Mouse (Mus musculus) hindbrain, embryonic 16.5 days (tissue): Measurements from ENCODE around the gene Cfap299. TPM values are rescaled to one million over a fixed set of nuclear protein-coding genes. Genes with fewer than 3 reads are reported as not detected.

Source experiments
- ATAC-seq: fragments of 200-750 bp; cut with Nextera tagmentation; 2 replicates; pipeline ENCODE4 v1.8.0; 2017; ENCODE audit warnings: moderate TSS enrichment, moderate library complexity
- H3K27ac ChIP-seq: fragments of 300-500 bp; sonication (generic); 2 replicates; pipeline ENCODE4 v1.5.1; 2014; ENCODE audit warnings: low read depth, mild to moderate bottlenecking, control low read depth, low read length, moderate library complexity
- H3K27me3 ChIP-seq: fragments of 300-500 bp; sonication (generic); replicated peaks from 2 replicates; pipeline ENCODE4 v1.6.1; 2014; ENCODE audit warnings: low read length; ENCODE audit not compliant: control insufficient read depth, insufficient read depth
- H3K36me3 ChIP-seq: fragments of 300-500 bp; sonication (generic); 2 replicates; pipeline ENCODE4 v1.6.1; 2014; ENCODE audit warnings: mild to moderate bottlenecking, low read length, moderate library complexity, mixed read lengths; ENCODE audit not compliant: control insufficient read depth, insufficient read depth
- H3K4me1 ChIP-seq: fragments of 300-500 bp; sonication (generic); 2 replicates; pipeline ENCODE4 v1.6.1; 2014; ENCODE audit warnings: low read depth, low read length; ENCODE audit not compliant: control insufficient read depth, insufficient read depth
- H3K4me2 ChIP-seq: fragments of 300-500 bp; sonication (generic); 2 replicates; pipeline ENCODE4 v1.6.1; 2014; ENCODE audit warnings: mild to moderate bottlenecking, low read length, control low read depth, moderate library complexity
- H3K4me3 ChIP-seq: fragments of 300-500 bp; sonication (generic); 2 replicates; pipeline ENCODE4 v1.5.1; 2014; ENCODE audit warnings: mild to moderate bottlenecking, low read length, control low read depth, moderate library complexity
- H3K9ac ChIP-seq: fragments of 300-500 bp; sonication (generic); 2 replicates; pipeline ENCODE4 v1.6.1; 2014; ENCODE audit warnings: low read depth, mild to moderate bottlenecking, control low read depth, low read length, moderate library complexity
- H3K9me3 ChIP-seq: fragments of 300-500 bp; sonication (generic); 2 replicates; pipeline ENCODE4 v1.6.1; 2014; ENCODE audit warnings: mild to moderate bottlenecking, low read length, moderate library complexity; ENCODE audit not compliant: control insufficient read depth
- WGBS: fragments of 180-500 bp; shearing (Covaris S2); extraction: QIAGEN DNeasy Blood & Tissue Kit; methylation state at CpG from one replicate; pipeline ENCODE4 v1.1.7; 2014; 5-methylcytosine and 5-hydroxymethylcytosine counted together
- polyA plus RNA-seq: library from polyadenylated mRNA; unstranded; fragments of >200 nt; fragmentation: Nextera tagmentation; extraction: Ambion mirVana; gene quantifications from 2 replicates; pipeline ENCODE4 v1.2.1, GENCODE M21; 2015

Cfap299 gene
- polyA plus RNA-seq, 1 experiment from 2014 or later = 2.1 TPM

DNA sequence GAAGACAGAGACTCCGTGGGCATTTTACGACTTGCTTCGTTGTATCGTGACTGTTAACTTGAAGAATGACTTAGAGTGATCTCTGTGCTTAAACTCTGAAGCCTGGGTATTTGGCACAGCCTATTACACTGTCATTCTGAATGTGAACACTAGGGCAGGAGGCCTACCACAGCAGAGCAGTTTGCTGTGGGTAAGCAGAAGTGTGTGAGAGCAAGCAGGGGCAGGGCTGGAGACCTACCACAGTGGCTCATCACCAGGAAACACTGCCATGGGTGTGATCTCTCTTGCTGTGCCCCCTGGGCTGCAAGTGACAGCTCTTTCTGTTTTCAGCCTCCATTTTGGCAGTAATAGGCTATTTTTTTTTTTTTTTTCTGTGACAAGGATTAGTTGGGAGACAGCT is 39.7 kb downstream of the Cfap299 start:
- H3K4me3 ChIP-seq = no peak overlapping the region
- no peak overlapping the region for H3K9ac ChIP-seq
- H3K4me1 ChIP-seq = no peaks in the 10 kb centered on the region
- ATAC-seq = peak; percentile 58
- H3K36me3 ChIP-seq = no peaks in the 10 kb centered on the region
- H3K27me3 ChIP-seq = no peaks in the 10 kb centered on the region
- no peak overlapping the region for H3K4me2 ChIP-seq
- 57% methylated on average over 4 of the region's 4 CpGs for WGBS
- H3K27ac ChIP-seq = no peak overlapping the region
- H3K9me3 ChIP-seq = no peaks in the 10 kb centered on the region

DNA sequence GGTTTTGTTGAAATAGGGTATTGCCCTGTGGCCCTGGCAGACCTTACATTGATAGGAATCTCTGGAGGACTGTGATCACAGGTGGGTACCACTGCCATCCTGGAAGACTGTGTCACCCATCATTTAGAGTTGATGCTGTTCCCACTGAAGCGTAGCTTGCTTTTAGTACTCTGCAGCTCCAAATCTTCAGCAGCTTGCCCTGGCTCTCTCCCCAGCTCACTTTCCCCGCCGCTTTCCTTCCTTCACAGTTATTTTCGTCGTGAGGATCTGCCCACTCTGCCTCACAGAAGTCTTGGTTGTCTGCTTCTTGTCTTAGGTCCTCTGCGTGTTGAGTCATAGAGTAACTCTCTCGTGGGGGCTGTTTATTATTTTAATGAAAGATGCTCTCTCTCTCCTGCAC is 40.3 kb downstream of the Cfap299 start:
- WGBS = 78% methylated on average over 7 of the region's 7 CpGs
- H3K27me3 ChIP-seq = no peaks in the 10 kb centered on the region
- no peaks in the 10 kb centered on the region for H3K9me3 ChIP-seq
- no peak for ATAC-seq
- H3K4me3 ChIP-seq = no peak overlapping the region
- H3K4me2 ChIP-seq = no peak overlapping the region
- H3K27ac ChIP-seq = no peak overlapping the region
- H3K36me3 ChIP-seq = no peaks in the 10 kb centered on the region
- no peaks in the 10 kb centered on the region for H3K4me1 ChIP-seq
- no peak overlapping the region; the same call in 1 of the 2 replicates for H3K9ac ChIP-seq

DNA sequence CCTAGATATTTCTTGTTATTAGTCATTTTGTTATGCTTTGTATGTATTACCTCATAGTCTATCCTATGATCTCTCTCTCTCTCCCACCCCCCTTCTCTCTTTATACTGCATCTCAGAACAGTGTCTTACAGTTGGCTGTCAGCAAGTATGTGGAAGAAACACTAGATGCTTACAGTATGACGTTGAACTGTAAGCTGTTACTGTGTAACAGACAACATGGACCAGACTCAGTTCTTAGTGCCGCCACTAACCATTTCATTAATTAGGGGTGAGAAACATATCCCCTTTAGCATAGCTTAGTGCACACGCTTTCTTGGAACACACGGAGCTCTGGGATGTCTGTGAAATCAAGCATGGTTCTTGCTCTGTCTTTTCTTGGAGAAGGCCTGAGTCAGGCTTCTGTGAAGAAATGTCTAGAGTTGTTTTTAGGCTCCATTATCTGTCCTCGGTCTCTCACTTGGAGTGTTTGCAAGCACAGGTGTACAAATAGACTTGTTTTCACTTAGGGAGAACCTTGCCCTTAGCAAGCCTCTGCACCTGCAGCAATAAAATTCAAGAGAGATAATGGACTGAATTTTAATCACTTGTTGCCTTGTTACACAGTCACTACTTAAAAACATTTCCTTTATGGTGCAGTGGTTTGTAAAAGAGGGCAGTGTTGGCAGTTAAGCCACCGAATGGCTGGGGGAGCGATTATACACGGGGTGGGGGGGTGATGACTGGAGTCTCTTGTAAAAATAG is 47.1 kb downstream of the Cfap299 start:
- no peak for ATAC-seq
- 52% methylated on average over 8 of the region's 8 CpGs for WGBS

DNA sequence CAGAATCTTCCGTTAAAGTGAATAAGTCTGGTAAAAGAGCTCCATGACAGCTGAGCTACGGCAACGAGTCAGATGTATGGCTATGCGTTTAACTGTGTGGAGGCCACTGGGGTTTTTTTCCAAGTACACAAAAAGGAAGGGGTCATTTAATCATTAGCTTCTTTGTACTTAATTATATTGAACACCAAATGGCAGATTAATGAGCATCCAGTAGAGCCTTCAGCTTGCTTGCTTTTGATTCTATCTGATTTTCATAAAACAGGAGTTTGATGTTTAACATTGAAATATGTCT is 47.6 kb downstream of the Cfap299 start:
- H3K9me3 ChIP-seq = no peaks in the 10 kb centered on the region
- no peaks in the 10 kb centered on the region for H3K4me1 ChIP-seq
- no peak for ATAC-seq
- H3K27me3 ChIP-seq = no peaks in the 10 kb centered on the region
- no peaks in the 10 kb centered on the region for H3K36me3 ChIP-seq
- no peak overlapping the region for H3K4me2 ChIP-seq
- no peak overlapping the region for H3K9ac ChIP-seq
- H3K27ac ChIP-seq = no peak overlapping the region
- 29% methylated on average over 4 of the region's 4 CpGs for WGBS
- no peak overlapping the region for H3K4me3 ChIP-seq

More for the DNA sequence above, 47.1 kb downstream of the Cfap299 start:
- H3K9me3 ChIP-seq = no peaks in the 10 kb centered on the region
- no peak overlapping the region for H3K4me3 ChIP-seq
- no peak overlapping the region for H3K9ac ChIP-seq
- no peaks in the 10 kb centered on the region for H3K36me3 ChIP-seq
- H3K4me2 ChIP-seq = no peak overlapping the region
- no peak overlapping the region for H3K27ac ChIP-seq
- H3K4me1 ChIP-seq = no peaks in the 10 kb centered on the region
- H3K27me3 ChIP-seq = no peaks in the 10 kb centered on the region

DNA sequence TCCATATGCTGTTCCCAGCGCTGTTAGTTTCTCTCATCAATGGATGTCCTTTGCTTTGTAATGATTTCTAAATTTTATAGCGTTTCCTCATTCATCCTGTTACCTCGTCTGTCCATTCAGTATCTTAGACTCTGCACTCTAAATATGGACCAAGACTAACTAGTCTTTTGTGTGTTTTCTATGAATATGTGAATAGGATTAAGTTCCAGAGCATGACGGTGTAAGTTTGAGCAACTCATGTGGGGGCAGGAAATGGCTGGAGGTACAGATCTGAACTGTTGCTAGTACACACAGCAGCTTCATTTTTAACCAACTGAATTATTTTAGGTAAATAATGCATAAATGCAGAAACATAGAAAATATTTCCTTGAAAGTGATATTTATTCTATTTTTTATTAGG is 51.3 kb downstream of the Cfap299 start:
- Histone ChIP-seq H3K36me3 (no peaks in the 10 kb centered on the region), H3K27me3 (no peaks in the 10 kb centered on the region), H3K9me3 (no peaks in the 10 kb centered on the region), H3K4me2 (no peak overlapping the region), H3K4me1 (no peaks in the 10 kb centered on the region), H3K27ac (no peak overlapping the region), H3K9ac (no peak overlapping the region), H3K4me3 (no peak overlapping the region)
- ATAC-seq = no peak
- 58% methylated on average over 4 of the region's 4 CpGs for WGBS

DNA sequence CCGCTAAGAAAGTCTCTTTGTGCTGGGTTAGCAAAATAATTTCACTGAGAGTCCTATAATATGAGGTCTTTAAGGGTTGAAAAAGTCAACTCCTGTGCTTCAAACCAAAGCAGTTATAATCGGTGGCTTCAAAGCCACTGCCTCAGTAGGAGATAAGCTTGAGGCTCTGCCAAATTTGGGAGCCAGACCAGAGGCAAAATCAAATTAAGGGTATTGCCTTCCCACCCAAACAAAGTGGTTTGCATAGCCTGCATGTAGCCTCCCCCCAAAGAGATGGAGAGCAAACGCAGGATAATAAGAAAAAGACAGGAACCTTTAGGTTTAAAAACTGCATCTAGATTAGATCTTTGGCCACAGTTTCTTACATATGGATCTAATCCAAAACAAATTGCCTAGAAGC is 58.0 kb downstream of the Cfap299 start:
- ATAC-seq = no peak
- no peaks in the 10 kb centered on the region for H3K27me3 ChIP-seq
- H3K4me3 ChIP-seq = no peak overlapping the region
- H3K4me2 ChIP-seq = no peak overlapping the region
- H3K36me3 ChIP-seq = no peaks in the 10 kb centered on the region
- H3K27ac ChIP-seq = no peak overlapping the region
- H3K9me3 ChIP-seq = no peaks in the 10 kb centered on the region
- WGBS = 78% methylated on average over 3 of the region's 3 CpGs
- no peak overlapping the region for H3K9ac ChIP-seq
- H3K4me1 ChIP-seq = no peaks in the 10 kb centered on the region

DNA sequence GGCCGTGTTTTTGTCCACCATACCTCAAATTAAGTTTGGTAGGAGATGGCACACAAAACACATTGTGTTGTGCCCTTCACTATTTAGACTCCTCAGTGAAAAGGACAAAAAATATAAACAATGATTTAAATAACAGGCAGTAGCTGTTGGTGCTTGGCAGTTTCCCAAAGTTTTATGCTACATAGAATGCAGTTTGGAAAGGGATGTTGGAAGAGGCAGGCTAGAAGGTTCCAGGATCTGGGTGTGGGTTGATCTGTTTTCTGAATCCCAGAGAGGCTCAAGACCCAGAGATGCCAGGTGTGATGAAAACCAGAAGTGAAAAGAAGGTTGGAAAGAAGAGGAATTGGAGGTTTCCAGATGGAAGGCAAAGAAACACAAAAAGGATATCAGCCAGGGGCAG is 73.1 kb downstream of the Cfap299 start:
- H3K27ac ChIP-seq = no peak overlapping the region
- ATAC-seq = no peak
- H3K4me2 ChIP-seq = no peak overlapping the region
- H3K9ac ChIP-seq = no peak overlapping the region
- no peak overlapping the region for H3K4me3 ChIP-seq
- WGBS = 93% methylated on average over 1 of the region's 1 CpGs
- H3K36me3 ChIP-seq = no peaks in the 10 kb centered on the region
- no peaks in the 10 kb centered on the region for H3K9me3 ChIP-seq
- H3K27me3 ChIP-seq = no peaks in the 10 kb centered on the region
- H3K4me1 ChIP-seq = no peaks in the 10 kb centered on the region

DNA sequence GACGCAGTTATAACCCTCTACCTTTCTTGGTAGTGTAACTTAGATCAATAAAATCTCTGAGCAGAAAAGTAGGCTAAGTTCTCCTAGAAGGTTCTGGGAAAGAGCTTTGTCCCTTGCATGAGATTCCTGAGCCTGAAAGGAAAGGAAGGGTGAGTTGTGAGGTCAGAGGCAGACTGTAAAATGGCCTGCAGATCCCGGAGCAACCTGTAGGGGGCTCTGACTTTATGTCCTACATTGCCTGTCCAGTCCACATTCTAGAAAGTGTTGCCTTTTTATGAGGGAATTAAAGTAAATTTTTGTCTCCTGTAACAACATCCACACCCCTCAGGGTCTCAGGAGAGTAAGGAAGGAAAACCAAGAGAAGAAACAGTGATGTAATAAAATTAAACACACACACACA is 81.0 kb downstream of the Cfap299 start:
- 75% methylated on average over 2 of the region's 2 CpGs for WGBS
- H3K4me3 ChIP-seq = no peak overlapping the region
- no peak for ATAC-seq
- H3K4me1 ChIP-seq = no peaks in the 10 kb centered on the region
- no peak overlapping the region for H3K4me2 ChIP-seq
- no peak overlapping the region for H3K9ac ChIP-seq
- no peaks in the 10 kb centered on the region for H3K36me3 ChIP-seq
- H3K9me3 ChIP-seq = no peaks in the 10 kb centered on the region
- H3K27me3 ChIP-seq = no peaks in the 10 kb centered on the region
- no peak overlapping the region for H3K27ac ChIP-seq

DNA sequence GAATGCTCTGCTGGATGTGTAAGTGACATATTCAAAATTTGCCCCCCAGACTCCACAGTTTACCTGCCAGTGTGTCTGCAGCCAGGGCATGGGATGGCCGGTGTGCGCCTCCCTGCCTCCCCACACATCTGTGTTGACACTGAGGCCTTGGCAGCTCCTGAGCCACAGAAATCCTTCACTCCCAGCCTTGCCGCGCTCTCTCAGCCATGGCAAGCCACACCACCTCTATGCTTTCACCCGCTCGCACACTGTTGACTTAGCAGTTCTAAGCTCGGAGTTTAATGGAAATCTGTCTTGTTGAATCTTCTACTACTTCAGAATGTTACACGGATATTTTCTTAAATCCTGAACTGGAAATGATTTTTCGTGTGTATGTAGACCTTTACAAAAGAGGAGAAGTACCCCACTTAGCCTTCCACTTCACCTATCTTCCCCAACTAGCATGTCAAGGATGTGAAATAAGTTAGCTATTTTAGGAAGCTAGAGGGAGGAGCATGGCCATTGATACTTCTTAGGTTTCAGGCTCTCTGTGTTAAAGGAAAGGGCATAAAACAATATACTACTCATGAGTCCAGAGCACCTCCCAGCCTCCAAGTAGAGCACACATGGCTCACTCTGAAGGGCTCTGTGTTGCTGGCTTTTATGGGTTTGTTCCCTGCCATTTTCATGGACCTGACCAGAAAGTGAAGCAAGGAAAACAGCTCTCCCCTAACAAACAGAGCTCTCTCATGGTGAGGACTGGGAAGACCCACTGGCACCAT is 87.5 kb downstream of the Cfap299 start:
- no peak for ATAC-seq
- no peaks in the 10 kb centered on the region for H3K27me3 ChIP-seq
- WGBS = 91% methylated on average over 9 of the region's 9 CpGs
- H3K9me3 ChIP-seq = no peaks in the 10 kb centered on the region
- H3K4me2 ChIP-seq = no peak overlapping the region
- no peak overlapping the region for H3K4me3 ChIP-seq
- H3K27ac ChIP-seq = no peak overlapping the region
- no peak overlapping the region for H3K9ac ChIP-seq
- no peaks in the 10 kb centered on the region for H3K4me1 ChIP-seq
- no peaks in the 10 kb centered on the region for H3K36me3 ChIP-seq
